8 mouse cellular contexts compared by ENCODE assay signal in the genomic region with DNA sequence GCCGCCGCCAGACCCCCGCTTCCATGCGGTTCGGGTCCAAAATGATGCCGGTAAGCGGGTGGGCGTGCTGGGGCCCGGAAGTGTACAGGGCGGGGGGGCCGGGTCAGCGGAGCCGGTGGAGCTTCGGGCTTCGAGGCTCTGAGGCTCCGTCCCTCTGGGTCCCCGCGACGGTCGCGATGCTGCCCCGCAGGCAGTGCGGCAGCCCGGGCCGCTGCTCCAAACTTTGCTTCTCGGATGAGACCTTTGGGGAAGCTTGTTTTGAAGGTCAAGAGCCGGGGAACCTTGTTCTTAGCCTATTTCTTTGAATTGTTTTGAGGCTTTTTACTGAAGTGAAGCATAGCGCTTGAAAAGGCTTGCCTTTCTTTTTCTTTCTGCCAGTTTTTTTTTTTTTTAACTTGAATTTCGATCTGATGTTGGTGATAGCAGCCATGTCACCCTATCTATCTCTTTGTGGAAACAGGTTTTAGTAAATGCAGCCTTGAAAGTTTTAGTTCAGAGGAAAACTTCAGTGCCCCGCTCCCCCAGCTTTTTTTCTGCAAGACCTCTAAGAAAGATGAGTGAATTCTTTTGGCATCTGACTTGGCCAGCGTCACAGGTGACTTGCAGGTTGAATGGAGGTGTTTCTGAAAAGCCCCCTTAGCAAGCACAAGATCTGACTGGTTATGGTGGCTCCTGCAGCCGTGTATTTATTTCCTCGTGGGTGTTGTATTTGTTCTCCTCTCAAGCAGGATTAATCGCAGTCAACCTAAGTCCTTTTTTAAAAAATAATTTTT. TPM values are rescaled to one million over a fixed set of nuclear protein-coding genes. Genes with fewer than 3 reads are reported as not detected.
DNase-seq lines count a peak whose midpoint lies in the region; ATAC-seq lines count a peak whose summit lies in the region.

No protein-coding gene starts in this region.

- H3K9ac ChIP-seq in limb, embryonic 12.5 days (replicated peaks) = peak overlapping the region; percentile 97
- peak overlapping the region; percentile 85 for H3K9ac ChIP-seq in midbrain, embryonic 15.5 days

- H3K36me3 ChIP-seq in limb, embryonic 12.5 days = no peaks in the 10 kb centered on the region
- H3K36me3 ChIP-seq in midbrain, embryonic 15.5 days (replicated peaks) = no peaks in the 10 kb centered on the region

- peaks cover 32% of the 10 kb centered on the region for H3K4me1 ChIP-seq in limb, embryonic 12.5 days (replicated peaks)
- peaks cover 27% of the 10 kb centered on the region for H3K4me1 ChIP-seq in midbrain, embryonic 15.5 days

- no peaks in the 10 kb centered on the region for H3K9me3 ChIP-seq in limb, embryonic 12.5 days
- no peaks in the 10 kb centered on the region for H3K9me3 ChIP-seq in midbrain, embryonic 15.5 days

- H3K27ac ChIP-seq in limb, embryonic 12.5 days = peak overlapping the region; percentile 95
- peak overlapping the region; percentile 96 for H3K27ac ChIP-seq in midbrain, embryonic 15.5 days

- peak overlapping the region; percentile 65 for H3K4me2 ChIP-seq in limb, embryonic 12.5 days
- H3K4me2 ChIP-seq in midbrain, embryonic 15.5 days = peak overlapping the region; percentile 64

- peak overlapping the region; percentile 85 for H3K4me3 ChIP-seq in limb, embryonic 12.5 days (replicated peaks)
- H3K4me3 ChIP-seq in midbrain, embryonic 15.5 days = peak overlapping the region; percentile 89

- peak; percentile 41 for DNase-seq in urinary bladder, postnatal 14 days (ENCODE audit: low spot score)
- no peak for DNase-seq in urinary bladder, adult 2 months (ENCODE audit: low spot score)
- DNase-seq in c-Kit-positive CD71-positive TER-119-negative erythroid progenitor cells, embryonic 14.5 days (ENCODE audit: low read depth) = peak; percentile 10
- peak; percentile 23 for DNase-seq in forelimb bud, embryonic 11.5 days (ENCODE audit: low read depth, low spot score)
- peak; percentile 74 for DNase-seq in thymus, postnatal 4 days
- DNase-seq in left cerebral cortex, adult 11 months (ENCODE audit: low spot score) = no peak

- no peaks in the 10 kb centered on the region for H3K27me3 ChIP-seq in limb, embryonic 12.5 days
- H3K27me3 ChIP-seq in midbrain, embryonic 15.5 days (replicated peaks) = no peaks in the 10 kb centered on the region

- ATAC-seq in limb, embryonic 12.5 days (ENCODE audit: insufficient number of reproducible peaks, insufficient read depth, low FRiP score, low TSS enrichment, low read depth) = peak; percentile 24
- ATAC-seq in midbrain, embryonic 15.5 days (replicated peaks) = peak; percentile 76

- WGBS in limb, embryonic 12.5 days = 1% methylated on average over 31 of the region's 34 CpGs
- under 1% methylated on average over 34 of the region's 34 CpGs for WGBS in midbrain, embryonic 15.5 days

RNA-seq across cellular contexts. Expression of gene Trp53bp2, which starts 0.6 kb away (rescaled TPM):
- 8.4 and 12.0 TPM in 2 replicates for polyA plus RNA-seq in urinary bladder, adult 2 months (2012; rRNA removed)
- polyA plus RNA-seq in limb, embryonic 12.5 days (2016; fragmentation: Nextera tagmentation; extraction: Ambion mirVana) = 29.7 and 34.7 TPM in 2 replicates
- 19.5 and 19.9 TPM in 2 replicates for polyA plus RNA-seq in midbrain, embryonic 15.5 days (2015; fragmentation: Nextera tagmentation; extraction: Ambion mirVana)

Comparison
In these comparisons a context has a peak if more than half of its experiments do, and no peak if none do; other contexts are left out.
1. DNase-seq: peak in urinary bladder, postnatal 14 days (single experiment), c-Kit-positive CD71-positive TER-119-negative erythroid progenitor cells, embryonic 14.5 days (single experiment), forelimb bud, embryonic 11.5 days (single experiment) and thymus, postnatal 4 days (single experiment); none in urinary bladder, adult 2 months (single experiment) and left cerebral cortex, adult 11 months (single experiment).